Mouse (Mus musculus) ES-E14 (cell line): ENCODE data around the gene Hs1bp3.

Experiments
- CHD2 ChIP-seq: IDR thresholded peaks from 2 replicates; pipeline ENCODE4 v1.6.1; 2014; ENCODE audit warnings: mild to moderate bottlenecking, low read depth, low read length, inconsistent platforms
- HCFC1 ChIP-seq: IDR thresholded peaks from 2 replicates; pipeline ENCODE4 v1.6.1; 2012; ENCODE audit warnings: low read length, inconsistent platforms, borderline replicate concordance; ENCODE audit not compliant: insufficient read depth
- MAFK ChIP-seq: IDR thresholded peaks from 2 replicates; pipeline ENCODE4 v1.6.1; 2014; ENCODE audit warnings: mild to moderate bottlenecking, low read depth, low read length, inconsistent platforms; ENCODE audit not compliant: insufficient read depth
- ZC3H11A ChIP-seq: IDR thresholded peaks from 2 replicates; pipeline ENCODE4 v1.6.1; 2012; ENCODE audit warnings: low read depth, mild to moderate bottlenecking, inconsistent platforms, low read length, borderline replicate concordance

- TF ChIP-seq CHD2: no peak
- TF ChIP-seq MAFK: no peak
- TF ChIP-seq HCFC1: no peak
- TF ChIP-seq ZC3H11A: no peak
Measured at GRCm38 (mm10) chr12:8334261-8334660, 21.0 kb downstream of the Hs1bp3 start.
